Mouse (Mus musculus): ENCODE data around the gene Klf12.

GRCm38 (mm10) chr14:100200058-100200688 lies 84.3 kb downstream of the Klf12 start:
- no peak for TF ChIP-seq POLR2A (IDR thresholded peaks at IDR 0.05; ENCODE audit: borderline replicate concordance, extremely low read depth, insufficient read depth, insufficient read length, poor library complexity, severe bottlenecking)
- TF ChIP-seq CTCF (IDR thresholded peaks at IDR 0.05; ENCODE audit: borderline replicate concordance, extremely low read depth, insufficient read depth, insufficient read length), result no peak
